Mouse (Mus musculus) left cerebral cortex, adult 11 months (tissue): ENCODE measurements around the gene Gm49510.
"Not testable (repeated sequence)": the region's sequence is repeated elsewhere in the genome, so short reads cannot be mapped to it uniquely, and the experiment has no call there.

Source experiments
- DNase-seq: peaks from one replicate; pipeline ENCODE4 v3.0.0; 2022; ENCODE audit warnings: low spot score

Gm49510 gene

DNA sequence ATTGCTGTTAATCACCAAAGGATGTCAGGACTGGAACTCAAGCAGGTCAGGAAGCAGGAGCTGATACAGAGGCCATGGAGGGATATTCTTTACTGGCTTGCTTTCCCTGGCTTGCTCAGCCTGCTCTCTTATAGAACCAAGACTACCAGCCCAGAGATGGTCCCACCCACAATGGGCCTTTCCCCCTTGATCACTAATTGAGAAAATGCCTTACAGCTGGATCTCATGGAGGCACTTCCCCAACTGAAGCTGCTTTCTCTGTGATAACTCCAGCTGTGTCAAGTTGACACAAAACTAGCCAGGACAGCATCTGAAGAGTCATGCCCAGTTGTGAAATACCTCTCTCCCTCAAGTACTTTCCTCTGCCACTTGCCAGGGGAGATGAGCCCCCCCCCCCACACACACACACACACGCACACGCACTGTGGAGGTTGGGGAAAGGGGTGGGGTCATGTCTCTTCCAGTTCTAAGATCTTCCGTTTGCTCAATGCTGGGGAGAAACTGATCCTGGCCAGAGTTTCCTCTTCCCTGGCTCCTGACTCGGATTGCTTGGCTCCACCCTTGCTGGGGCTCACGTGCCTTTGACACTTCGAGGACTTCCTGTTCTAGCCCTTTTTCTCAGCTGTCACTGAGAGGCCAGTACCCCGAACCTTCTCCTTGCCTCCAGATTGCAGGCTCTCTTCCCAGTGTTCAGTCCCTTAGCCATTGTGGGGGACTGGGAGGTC, 20.5 kb upstream of the Gm49510 start:
- not testable (repeated sequence) for DNase-seq

DNA sequence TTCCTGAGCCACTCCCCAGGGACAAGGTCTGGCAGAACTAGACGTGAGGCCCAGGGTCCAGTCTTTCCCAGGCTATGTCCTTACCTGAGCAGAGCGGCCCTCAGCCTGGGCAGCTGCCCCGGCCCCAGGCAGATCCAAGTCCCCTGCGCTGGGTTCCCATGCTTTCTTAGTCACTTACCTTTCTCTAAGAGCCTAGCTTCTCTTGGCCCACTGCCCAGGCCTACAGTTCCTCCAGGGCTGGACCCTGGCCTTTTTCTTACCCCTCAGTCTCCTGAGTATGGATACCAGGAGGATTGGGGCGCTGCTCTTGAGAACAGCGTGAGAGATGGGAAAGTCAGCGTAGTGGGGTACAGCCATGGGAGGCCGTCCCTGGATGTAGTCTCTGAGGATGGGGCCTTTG, 19.0 kb upstream of the Gm49510 start:
- no peak for DNase-seq

DNA sequence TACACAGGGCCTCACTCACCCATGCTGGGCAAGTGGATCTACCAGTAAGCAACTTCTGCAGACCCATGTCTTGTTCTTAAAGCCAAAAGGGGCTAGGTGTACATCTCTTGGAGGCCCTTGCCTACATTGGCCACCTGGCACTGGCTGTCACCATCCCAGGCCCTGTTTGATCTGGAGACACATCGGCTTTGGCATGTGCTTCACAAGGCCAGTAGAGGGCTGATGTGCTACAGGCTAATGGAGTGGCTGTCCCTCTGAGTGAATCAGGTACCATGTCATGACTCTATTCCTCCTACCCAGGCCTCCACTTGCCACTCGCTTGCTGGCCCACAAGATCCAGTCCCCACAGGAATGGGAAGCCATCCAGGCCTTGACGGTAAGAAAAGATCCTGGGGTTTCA, 17.6 kb upstream of the Gm49510 start:
- DNase-seq: no peak

DNA sequence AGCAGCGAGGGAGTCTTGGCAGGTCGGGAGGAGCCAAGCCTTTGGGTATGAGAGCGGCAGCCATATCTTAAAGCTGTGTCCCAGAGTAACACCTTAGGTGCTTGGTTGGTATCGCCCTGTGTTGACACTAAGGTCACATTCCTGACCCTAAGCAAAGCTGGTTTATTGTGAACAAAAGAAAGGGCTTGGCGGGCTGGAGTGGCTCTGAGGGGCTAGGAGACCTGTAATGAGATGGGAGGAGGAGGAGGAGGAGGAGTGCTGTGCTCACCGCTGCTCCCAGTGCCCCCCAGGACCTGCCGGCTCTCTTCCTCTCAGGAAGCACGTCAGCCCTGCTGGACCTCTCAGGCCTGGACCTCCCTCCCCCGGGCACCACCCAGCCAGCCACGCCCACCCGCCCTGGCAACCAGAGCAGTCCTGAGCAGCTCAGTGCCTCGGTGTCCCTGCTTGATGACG, 10.0 kb upstream of the Gm49510 start:
- no peak for DNase-seq

DNA sequence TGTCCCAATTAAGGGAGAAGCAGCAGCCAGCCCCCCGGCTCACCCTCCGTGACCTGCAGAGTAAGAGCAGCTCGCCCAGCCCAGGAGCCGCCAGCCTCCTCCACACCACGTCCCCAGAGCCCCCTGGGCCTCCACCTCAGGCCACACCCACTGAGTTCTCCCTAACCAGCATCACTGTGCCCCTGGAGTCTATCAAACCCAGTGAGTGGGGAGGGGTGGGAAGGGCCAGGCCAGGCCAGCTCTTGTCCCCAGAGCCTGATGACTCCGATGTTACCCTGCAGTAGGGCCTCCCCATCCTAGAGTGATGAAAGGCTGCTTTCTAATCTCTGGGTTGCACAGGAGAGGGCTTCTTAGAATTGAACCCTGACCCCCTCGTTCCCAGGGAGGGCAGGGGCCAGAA, 7.0 kb upstream of the Gm49510 start:
- DNase-seq: no peak

DNA sequence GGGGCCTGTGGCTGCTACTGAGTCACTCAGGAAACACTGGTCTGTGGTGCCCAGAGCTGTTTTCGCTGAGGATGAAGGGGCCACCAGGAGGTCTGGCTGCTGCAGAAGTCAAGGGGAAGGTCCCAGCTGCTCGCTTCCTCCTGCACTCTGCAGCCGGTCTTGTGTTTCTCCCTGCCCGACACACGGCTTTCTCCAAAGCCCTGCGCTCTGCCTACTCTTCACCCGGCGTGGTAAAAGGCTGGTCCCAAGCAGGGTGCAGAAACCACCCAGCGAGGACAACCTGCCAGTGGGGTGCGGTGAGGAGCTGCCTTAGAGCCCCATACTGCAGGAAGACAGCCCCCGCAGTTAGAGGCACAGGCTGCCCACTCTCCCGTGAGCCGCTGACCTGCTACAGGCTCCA, 4.7 kb upstream of the Gm49510 start:
- no peak for DNase-seq

DNA sequence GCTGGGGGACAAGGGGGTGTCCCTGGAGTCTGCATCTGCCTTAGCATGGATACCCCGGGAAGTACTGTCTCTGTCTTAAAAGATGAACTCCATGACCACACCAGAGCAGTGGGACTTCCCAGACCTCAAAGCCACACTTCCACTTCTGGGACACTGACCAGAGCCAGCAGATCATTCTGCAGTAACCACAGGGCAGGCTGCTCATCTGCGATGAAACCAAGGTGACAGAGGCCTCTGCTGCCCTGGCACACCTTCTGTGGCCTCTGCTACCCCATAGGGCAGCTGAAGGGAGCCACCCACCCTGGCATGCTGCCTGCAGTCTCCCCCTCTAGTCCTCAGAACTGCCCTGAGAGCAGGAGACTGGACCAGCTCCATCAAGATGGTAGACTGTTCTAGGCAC, 3.7 kb upstream of the Gm49510 start:
- no peak for DNase-seq

DNA sequence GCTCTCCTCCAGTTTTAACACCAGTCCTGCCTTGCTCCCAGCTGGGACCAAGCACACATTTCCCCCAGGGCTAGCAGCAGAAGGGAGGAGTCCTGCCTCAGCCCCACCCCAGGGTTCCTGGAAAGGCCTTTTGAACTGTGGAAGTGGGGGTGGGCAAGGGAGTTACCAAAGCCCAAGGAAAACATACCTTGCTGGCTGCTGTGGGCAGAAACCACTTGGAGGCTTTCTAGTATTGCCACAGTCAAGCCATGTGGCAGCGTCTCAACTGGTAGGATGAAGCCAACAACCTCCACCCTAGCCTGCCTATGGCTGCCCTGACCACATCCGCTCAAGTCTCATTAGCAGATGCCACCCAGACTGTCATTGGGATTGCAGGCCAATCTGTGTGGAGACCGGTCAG, 3.3 kb upstream of the Gm49510 start:
- DNase-seq: no peak

DNA sequence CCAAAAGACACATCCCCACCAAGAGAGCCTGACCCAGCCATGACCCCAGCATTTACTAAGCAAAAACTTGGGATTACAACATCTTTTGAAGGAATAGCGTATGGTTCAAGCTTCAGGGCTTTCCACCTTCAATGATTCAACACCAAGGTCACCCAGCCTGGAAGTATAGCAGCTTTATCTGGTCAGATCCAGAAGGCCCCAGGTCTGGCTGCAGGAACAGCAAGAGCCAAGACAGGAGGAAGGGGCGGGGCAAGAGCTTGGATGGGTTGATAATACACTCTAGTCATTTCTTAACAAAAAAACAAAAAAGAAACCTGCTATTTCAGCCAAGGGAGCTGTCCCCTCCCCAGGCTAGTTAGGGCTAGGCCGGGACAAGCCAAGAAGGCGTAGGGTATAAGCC, 2.0 kb upstream of the Gm49510 start:
- no peak for DNase-seq

DNA sequence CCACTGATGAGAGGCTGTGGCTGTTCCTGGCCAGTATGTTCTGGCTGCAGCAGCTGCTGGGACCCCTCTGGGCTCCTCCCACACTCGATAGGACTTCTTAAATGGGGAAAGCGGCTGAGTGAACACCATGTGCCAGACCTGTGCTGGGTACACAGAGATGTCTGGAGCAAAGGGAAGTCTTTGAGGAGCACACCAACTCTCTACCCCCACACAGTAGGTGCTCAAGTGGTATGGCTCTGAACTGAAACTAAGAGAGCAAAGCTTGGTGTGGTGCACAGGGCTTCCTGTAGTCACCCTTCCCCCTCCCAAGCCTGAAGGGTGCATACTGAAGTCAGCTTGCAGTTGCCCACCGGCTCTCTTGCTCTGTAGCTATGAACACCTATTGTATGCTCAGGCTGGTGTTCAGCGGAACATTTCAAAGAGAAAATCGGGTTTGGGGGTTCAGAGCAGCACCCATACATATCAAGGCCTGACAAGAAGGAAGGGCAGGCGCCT, 913 bp upstream of the Gm49510 start:
- DNase-seq: no peak

DNA sequence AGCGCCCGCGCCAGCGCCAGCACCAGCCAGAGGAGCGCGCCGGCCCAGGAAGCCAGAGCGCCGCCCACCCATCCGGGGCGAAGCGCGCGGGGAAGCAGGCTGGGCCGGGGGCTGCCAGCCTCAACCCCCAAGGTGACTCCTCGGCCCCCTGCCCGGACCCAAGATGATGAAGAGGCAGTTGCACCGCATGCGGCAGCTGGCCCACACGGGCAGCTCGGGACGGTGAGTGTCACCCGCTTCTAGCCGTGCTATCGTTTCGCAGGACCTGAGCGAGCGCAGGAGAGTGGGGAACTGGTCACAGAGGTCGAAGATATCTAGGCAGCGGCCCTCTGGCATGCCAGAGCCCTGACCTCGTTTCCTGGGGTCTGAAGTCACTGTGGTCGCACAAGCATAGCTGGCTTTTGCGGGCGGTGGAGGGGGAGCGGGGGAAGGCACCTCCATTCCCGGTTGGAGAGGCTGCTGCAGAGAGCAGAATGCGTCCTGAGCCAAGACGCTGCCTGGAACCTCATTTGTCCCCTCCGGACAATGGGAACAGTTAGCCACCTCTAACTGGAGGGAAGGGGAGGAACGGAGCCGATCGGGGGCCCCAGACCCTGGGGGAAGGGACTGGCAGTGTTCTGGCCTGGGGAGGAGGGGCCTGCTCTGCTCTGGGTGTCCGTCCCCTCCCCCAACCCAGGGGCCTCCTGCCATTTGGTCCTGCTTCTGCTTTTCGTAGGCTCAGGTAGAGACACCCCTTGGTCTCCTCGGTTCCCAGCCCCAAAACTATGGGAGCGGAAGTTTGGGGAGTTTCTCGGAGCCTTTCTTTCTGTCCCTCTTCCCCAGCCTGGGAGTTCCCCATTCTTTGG, 495 bp downstream of the Gm49510 start, which contains the start of gene Sh3bp1:
Gene Sh3bp1 (plus strand): TSS at position 29 of the 845 bp plus-strand sequence.
- no peak for DNase-seq

DNA sequence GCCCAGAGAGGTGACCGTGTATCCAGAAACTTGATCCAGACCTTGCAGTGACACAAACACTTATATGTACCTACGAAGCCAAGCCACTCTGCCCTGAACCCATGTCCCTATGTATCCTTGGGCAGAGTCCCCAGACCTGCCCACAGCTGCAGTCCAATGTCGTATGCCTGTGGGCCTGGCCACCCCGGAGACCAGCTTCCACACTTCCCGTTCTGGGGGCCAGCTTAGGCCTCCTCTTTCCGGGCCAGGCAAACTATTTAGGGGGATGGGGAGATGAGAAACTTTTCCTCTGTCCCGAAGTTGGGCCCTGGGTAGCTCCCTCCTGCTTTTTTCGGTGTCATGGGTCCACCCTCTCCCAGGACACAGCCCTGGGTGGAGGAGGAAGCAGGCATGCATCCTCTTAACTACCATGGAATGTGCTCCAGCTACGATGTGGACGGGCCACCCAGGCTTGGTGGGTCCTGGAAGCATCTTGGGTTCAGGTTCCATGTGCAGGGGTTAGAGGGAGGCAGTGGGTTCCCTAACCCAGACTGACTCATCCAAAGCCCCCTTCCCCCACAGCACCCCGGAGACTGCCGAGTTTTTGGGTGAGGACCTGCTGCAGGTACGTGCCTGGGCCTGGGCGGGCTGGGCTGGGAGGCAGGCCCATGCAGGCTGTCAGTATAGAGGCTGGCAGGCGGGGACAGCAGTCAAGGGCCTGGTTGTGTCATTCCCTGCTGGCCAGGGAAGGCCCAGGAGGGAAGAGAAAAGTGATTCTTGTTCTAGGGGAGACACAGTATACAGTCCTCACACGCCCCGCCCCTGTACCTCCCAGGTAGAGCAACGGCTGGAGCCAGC, 1.3 kb downstream of the Gm49510 start:
- no peak for DNase-seq

DNA sequence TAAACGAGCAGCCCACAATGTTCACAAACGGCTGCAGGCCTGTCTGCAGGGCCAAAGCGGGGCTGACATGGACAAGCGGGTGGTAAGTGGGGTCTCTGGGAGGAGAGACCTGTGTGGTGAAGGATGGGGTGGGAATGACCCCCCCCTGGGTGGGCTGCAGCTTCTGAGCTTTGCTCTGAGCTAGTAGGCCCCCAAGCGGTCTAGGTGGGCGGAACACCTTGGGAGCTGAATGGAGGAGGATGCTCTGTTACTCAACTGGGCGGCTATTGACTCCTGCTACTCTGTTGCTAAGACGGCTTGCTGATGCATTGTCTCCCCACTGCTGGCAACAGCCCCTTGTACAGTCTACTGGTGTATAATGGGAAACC, 1.9 kb downstream of the Gm49510 start:
- DNase-seq: no peak

DNA sequence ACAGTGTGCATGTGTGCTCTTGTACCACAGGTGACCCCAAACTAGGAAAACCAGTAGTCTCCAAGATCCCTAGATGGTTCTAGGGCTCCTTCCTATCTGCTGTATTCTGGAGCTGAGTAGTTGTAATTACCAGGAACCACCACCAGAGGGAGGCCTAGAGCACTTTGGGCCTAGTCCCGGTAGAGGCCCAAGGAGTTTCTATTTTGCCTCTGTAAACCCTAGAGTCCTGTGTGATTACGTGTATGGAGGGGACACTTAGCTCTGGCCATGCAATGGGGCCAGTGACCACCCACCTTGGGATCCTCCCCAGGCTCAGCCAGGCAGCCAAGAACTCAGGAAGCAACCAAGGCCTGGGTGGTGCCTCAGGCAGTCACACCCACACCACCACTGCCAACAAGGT, 3.8 kb downstream of the Gm49510 start:
- no peak for DNase-seq

DNA sequence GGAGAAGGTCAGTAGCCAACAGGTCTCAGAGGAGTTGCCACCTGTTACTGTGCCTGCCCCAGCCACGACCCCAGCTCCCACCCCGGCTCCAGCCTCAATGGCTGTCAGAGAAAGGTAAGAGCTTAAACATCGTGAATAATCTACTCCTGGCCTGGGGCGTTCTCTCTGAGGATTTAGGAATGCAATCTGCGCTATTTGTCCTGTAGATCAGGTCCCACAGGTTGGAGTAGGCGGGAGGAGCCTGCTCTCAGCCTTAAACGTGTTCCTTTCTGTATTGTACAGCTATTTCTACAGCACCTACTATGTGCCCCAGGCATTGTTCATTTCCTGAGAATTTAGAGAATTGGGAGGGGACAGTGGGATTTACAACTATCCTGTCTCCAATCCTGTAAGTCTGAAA, 8.9 kb downstream of the Gm49510 start:
- DNase-seq: no peak

DNA sequence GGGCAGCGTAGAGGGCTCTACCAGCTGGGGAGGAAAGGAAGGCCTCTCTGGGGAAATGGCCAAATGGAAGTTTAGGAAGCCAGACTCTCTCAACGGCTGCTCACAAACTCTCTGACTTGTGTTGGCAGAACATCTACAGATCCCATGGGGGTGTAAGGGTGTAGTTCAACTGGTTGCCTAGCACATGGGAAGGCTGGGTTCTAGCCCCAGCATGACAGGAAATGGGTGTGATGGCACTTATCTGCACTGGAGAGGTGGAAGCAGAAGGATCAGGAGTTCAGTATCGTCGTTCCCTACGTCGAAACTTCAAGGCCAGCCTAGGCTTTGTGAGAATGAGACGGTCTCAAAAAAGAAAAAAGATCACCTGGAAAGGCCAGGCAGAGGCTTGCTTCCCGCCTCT, 9.5 kb downstream of the Gm49510 start:
- no peak for DNase-seq

DNA sequence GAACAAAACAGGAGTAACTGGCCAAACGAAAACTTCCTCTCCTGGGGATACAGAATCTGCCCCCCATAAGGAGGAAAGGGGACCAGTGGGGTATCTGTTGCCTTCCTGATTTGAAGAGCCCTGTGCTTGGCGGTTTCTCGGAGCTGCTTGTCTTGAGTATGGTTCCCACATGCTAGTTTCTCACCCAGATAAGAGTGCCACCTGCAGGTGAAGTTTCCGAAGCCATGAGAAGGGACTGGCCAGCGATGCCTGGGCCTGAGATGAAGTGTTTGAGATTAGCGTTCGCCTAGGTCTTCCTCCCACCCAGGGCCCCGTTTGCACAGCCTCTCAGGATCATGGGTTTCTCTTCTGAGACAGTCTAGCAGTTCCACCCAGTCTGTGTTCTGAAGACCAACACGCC, 12.6 kb downstream of the Gm49510 start:
- no peak for DNase-seq

DNA sequence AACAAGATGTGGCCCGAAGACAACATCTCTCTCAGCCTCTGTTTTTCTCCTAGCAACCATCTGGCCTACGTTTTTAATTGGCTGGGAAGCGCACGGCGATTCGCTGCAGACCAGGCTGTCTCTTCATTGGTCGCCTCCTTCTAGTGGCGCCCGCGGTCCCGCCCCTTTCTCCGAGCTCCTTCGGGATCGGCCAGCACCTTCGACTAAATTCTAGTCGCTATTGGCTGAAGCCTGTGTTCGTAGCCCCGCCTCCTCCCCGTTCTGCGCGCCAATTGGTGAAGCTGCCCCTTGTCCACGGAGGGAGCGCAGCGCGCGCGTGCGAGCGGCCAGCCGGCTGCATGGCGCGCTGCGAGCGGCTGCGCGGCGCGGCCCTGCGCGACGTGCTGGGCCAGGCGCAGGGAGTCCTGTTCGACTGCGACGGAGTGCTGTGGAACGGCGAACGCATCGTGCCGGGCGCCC, 14.2 kb downstream of the Gm49510 start, which contains the start of gene Pdxp:
Gene Pdxp (plus strand): TSS at position 288 of the 459 bp plus-strand sequence.
- peak; percentile 95 for DNase-seq

DNA sequence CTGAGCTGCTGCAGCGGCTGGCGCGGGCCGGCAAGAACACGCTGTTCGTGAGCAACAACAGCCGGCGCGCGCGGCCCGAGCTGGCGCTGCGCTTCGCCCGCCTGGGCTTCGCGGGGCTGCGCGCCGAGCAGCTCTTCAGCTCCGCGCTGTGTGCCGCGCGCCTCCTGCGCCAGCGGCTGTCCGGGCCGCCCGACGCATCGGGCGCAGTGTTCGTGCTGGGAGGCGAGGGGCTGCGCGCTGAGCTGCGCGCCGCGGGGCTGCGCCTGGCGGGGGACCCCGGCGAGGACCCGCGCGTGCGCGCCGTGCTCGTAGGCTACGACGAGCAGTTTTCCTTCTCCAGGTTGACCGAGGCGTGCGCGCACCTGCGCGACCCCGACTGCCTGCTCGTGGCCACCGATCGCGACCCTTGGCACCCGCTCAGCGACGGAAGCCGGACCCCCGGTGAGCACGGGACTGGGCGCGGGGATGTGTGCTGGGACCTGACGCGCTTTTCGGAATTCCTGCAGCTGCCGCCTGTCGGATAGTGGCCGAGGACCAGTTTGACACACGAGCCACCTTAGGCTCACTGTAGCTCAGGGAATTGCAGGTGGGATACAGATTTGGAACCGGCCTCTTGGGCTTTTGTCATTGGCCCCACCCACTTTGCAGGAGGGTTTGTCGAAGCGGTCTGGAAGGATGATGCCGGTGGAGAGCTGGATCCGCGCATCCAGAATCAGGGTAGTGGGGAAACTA, 14.8 kb downstream of the Gm49510 start:
- no peak for DNase-seq

DNA sequence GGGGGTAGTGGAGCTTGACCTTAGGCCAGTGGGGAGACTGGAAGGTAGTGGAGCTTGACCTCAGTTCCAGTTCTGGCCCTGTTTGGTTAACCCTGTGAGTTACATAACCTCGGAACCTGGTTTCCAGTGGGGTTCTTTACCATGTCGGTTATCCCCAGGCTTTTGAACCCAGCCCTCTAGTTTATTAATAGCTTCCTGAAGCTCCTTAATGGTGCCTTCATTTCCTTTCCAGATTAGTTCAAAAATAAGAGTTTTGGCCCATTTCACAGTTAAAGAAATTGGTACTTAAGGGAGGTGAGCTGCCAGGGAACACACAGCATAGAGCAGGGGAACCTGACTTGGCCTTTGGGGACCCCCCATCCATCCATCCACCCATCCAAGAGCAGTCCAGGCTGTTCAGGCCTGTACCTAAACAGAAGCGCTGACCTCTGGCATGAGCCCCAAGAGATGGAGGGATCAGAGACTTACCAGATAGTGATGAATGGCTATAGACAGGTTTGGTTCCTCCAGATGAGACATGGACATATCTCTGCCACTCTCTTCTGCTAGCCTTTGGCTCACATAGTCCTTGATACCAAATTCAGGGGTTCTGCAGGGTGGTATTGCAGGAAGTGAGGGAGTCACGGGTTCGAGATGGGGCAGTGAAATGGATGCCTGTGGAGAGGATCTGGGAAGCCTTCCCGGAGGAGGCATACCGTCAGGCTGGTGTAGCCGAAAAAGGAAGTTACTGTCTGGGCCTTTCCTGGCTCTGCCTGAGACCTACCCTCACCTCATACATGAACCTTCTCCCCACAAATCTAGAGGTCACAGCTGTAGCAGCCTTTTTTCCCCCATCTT, 15.6 kb downstream of the Gm49510 start:
- DNase-seq: no peak

DNA sequence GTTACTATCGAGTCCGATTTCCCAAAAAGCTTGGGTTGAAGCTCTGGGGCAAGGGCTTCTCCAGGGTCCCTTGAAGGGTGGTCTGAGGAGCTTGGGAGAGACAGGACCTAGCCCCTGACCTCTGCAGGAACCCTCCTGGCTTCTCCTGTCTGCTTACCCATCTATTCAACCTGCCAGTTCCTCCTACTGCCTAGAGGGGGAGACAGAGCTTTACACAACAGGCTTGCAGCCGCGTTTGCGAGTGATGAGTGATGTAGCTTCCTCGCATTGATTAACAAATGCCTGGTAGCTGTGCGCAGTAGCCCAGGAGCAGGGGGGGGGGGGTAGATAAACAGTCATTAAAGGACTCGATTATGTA, 16.2 kb downstream of the Gm49510 start:
- DNase-seq: peak; percentile 74
